11 mouse cellular contexts compared by ENCODE assay signal in genomic region chr16:33764501-33765193, GRCm38 (mm10). TPM values are rescaled to one million over a fixed set of nuclear protein-coding genes. Genes with fewer than 3 reads are reported as not detected.
DNase-seq lines count a peak whose midpoint lies in the region; ATAC-seq and TF ChIP-seq lines count a peak whose summit lies in the region.
"Had no signal": no experiment of that assay in that cellular context is flagged by ENCODE, and none has a peak within 500 bp of the region (broad histone marks: within the 10 kb centered on the region; RNA-seq: fewer than 3 reads in every experiment).

No protein-coding gene starts in this region.

- peak; percentile 12 for DNase-seq in MN1 (ENCODE audit: low spot score)
- peak; percentile 70 for DNase-seq in hindbrain, postnatal 0 days (ENCODE audit: low spot score)
- DNase-seq in midbrain, embryonic 14.5 days: peak; percentile 84
- no peak for DNase-seq in heart, adult 18-20 months
- no peak for DNase-seq in thymus, postnatal 14 days
- DNase-seq in heart, adult 2 months: no peak
- DNase-seq in heart, embryonic 10.5 days (ENCODE audit: low spot score): no peak
- DNase-seq: adrenal gland, postnatal 25 days; lung, adult 2 months; thymus, adult 18-20 months had no signal

- no peak for TF ChIP-seq EP300 in heart, adult 2 months (IDR thresholded peaks at IDR 0.05; ENCODE audit: insufficient read depth, low read depth, low read length)

- H3K79me2 ChIP-seq in heart, adult 2 months (replicated peaks; ENCODE audit: control insufficient read depth, insufficient read depth, low read length): no peaks in the 10 kb centered on the region

- no peak overlapping the region for H3K4me3 ChIP-seq in embryonic facial prominence, embryonic 12.5 days
- H3K4me3 ChIP-seq in hindbrain, postnatal 0 days (ENCODE audit: low read length): no peak overlapping the region
- no peak overlapping the region for H3K4me3 ChIP-seq in midbrain, embryonic 14.5 days (replicated peaks; ENCODE audit: low read depth, low read length)
- H3K4me3 ChIP-seq in heart, adult 2 months: no peak overlapping the region
- H3K4me3 ChIP-seq in heart, embryonic 10.5 days: no peak overlapping the region

- 54% methylated on average over 12 of the region's 12 CpGs for WGBS in embryonic facial prominence, embryonic 12.5 days
- 31% methylated on average over 12 of the region's 12 CpGs for WGBS in hindbrain, postnatal 0 days
- WGBS in midbrain, embryonic 14.5 days: 6% methylated on average over 12 of the region's 12 CpGs
- 84% methylated on average over 12 of the region's 12 CpGs for WGBS in heart, adult 2 months
- 82% methylated on average over 12 of the region's 12 CpGs for WGBS in heart, embryonic 10.5 days

- H3K27ac ChIP-seq in embryonic facial prominence, embryonic 12.5 days: peak overlapping the region; percentile 41; the same call in 1 of the 2 replicates
- peak overlapping the region; percentile 52; the same call in 1 of the 2 replicates for H3K27ac ChIP-seq in hindbrain, postnatal 0 days
- H3K27ac ChIP-seq in midbrain, embryonic 14.5 days (replicated peaks; ENCODE audit: low read depth, low read length): peak overlapping the region; percentile 72
- no peak overlapping the region for H3K27ac ChIP-seq in heart, adult 2 months
- H3K27ac ChIP-seq in heart, embryonic 10.5 days: no peak overlapping the region

- peaks cover 3% of the 10 kb centered on the region; the same call in 1 of the 2 replicates for H3K4me1 ChIP-seq in embryonic facial prominence, embryonic 12.5 days
- no peaks in the 10 kb centered on the region for H3K4me1 ChIP-seq in hindbrain, postnatal 0 days (ENCODE audit: insufficient read depth, low read length)
- peaks cover 12% of the 10 kb centered on the region for H3K4me1 ChIP-seq in midbrain, embryonic 14.5 days (ENCODE audit: control insufficient read depth, insufficient read depth, low read length)
- H3K4me1 ChIP-seq in heart, adult 2 months (ENCODE audit: control insufficient read depth, insufficient read depth, low read length): no peaks in the 10 kb centered on the region; the same call in none of the 2 replicates
- peaks cover 6% of the 10 kb centered on the region; the same call in 1 of the 2 replicates for H3K4me1 ChIP-seq in heart, embryonic 10.5 days

- H3K4me2 ChIP-seq in embryonic facial prominence, embryonic 12.5 days (replicated peaks): no peak overlapping the region
- peak overlapping the region; percentile 37 for H3K4me2 ChIP-seq in hindbrain, postnatal 0 days (ENCODE audit: low read depth, low read length)
- peak overlapping the region; percentile 33 for H3K4me2 ChIP-seq in midbrain, embryonic 14.5 days (ENCODE audit: low read length)

- no peak overlapping the region for H3K9ac ChIP-seq in embryonic facial prominence, embryonic 12.5 days
- no peak overlapping the region for H3K9ac ChIP-seq in hindbrain, postnatal 0 days (replicated peaks; ENCODE audit: low read length)
- no peak overlapping the region for H3K9ac ChIP-seq in midbrain, embryonic 14.5 days (replicated peaks; ENCODE audit: low read length)
- H3K9ac ChIP-seq in heart, adult 2 months (ENCODE audit: low read depth, low read length): no peak overlapping the region

- intact Hi-C loops in heart, adult 2 months (cut with DNase I): no loop called here

- no peak for TF ChIP-seq CTCF in hindbrain, postnatal 0 days (IDR thresholded peaks at IDR 0.05; ENCODE audit: low read depth)
- TF ChIP-seq CTCF in heart, adult 2 months (IDR thresholded peaks at IDR 0.05): no peak

- H3K9me3 ChIP-seq in embryonic facial prominence, embryonic 12.5 days: no peaks in the 10 kb centered on the region
- no peaks in the 10 kb centered on the region for H3K9me3 ChIP-seq in hindbrain, postnatal 0 days (ENCODE audit: low read length)
- H3K9me3 ChIP-seq in midbrain, embryonic 14.5 days (ENCODE audit: control insufficient read depth, low read length): no peaks in the 10 kb centered on the region
- no peaks in the 10 kb centered on the region for H3K9me3 ChIP-seq in heart, embryonic 10.5 days

- no peak for TF ChIP-seq POLR2A in heart, adult 2 months (IDR thresholded peaks at IDR 0.05; ENCODE audit: insufficient read depth, low read depth, low read length)

- no peaks in the 10 kb centered on the region for H3K27me3 ChIP-seq in embryonic facial prominence, embryonic 12.5 days
- H3K27me3 ChIP-seq in hindbrain, postnatal 0 days (ENCODE audit: insufficient read depth, low read length): no peaks in the 10 kb centered on the region
- H3K27me3 ChIP-seq in midbrain, embryonic 14.5 days (ENCODE audit: control insufficient read depth, insufficient read depth, low read length): no peaks in the 10 kb centered on the region
- no peaks in the 10 kb centered on the region for H3K27me3 ChIP-seq in heart, adult 2 months (ENCODE audit: control insufficient read depth, insufficient read depth, low read length)
- H3K27me3 ChIP-seq in heart, embryonic 10.5 days (ENCODE audit: insufficient read depth, poor library complexity, severe bottlenecking): no peaks in the 10 kb centered on the region

- peaks cover 3% of the 10 kb centered on the region; the same call in 1 of the 2 replicates for H3K36me3 ChIP-seq in embryonic facial prominence, embryonic 12.5 days
- peaks cover 3% of the 10 kb centered on the region; the same call in 1 of the 2 replicates for H3K36me3 ChIP-seq in hindbrain, postnatal 0 days (ENCODE audit: insufficient read depth, low read length)
- no peaks in the 10 kb centered on the region for H3K36me3 ChIP-seq in midbrain, embryonic 14.5 days (ENCODE audit: control insufficient read depth, insufficient read depth, low read length)
- peaks cover 16% of the 10 kb centered on the region for H3K36me3 ChIP-seq in heart, adult 2 months (ENCODE audit: control insufficient read depth, insufficient read depth, low read length)
- H3K36me3 ChIP-seq in heart, embryonic 10.5 days: peaks cover 49% of the 10 kb centered on the region

- ATAC-seq in embryonic facial prominence, embryonic 12.5 days (ENCODE audit: insufficient number of reproducible peaks, insufficient read depth, low FRiP score, low TSS enrichment): 0 out of 2 replicates have a peak, but pooled peaks have one; percentile 44
- peak; percentile 83 for ATAC-seq in hindbrain, postnatal 0 days
- peak; percentile 80 for ATAC-seq in midbrain, embryonic 14.5 days (ENCODE audit: low FRiP score, low TSS enrichment)

RNA-seq across cellular contexts. Expression of gene Muc13, which starts 29.2 kb away (rescaled TPM):
- 0.17 and 0.19 TPM in 2 replicates for polyA plus RNA-seq in embryonic facial prominence, embryonic 12.5 days (2016; fragmentation: Nextera tagmentation; extraction: Ambion mirVana)
- total RNA-seq in hindbrain, postnatal 0 days (2014; rRNA removed): not detected in 2 replicates
- polyA plus RNA-seq in hindbrain, postnatal 0 days (2015; fragmentation: Nextera tagmentation; extraction: Ambion mirVana): 0.06 TPM in 1 of 2 replicates, not detected in the other
- not detected in 2 replicates for polyA plus RNA-seq in midbrain, embryonic 14.5 days (2014; fragmentation: Nextera tagmentation; extraction: Ambion mirVana)
- not detected for total RNA-seq in heart, adult 18-20 months (2021)
- not detected for total RNA-seq in heart, adult 2 months (2021)
- 0.15 and 0.33 TPM in 2 replicates for polyA plus RNA-seq in heart, adult 2 months (2012; rRNA removed)
- 0.36 and 1.7 TPM in 2 replicates for polyA plus RNA-seq in heart, embryonic 10.5 days (2016; fragmentation: Nextera tagmentation; extraction: Ambion mirVana)
- total RNA-seq: adrenal gland, postnatal 25 days had no signal

Comparison
In these comparisons a context has a peak if more than half of its experiments do, and no peak if none do; other contexts are left out.
1. DNase-seq: peak in MN1 (single experiment), hindbrain, postnatal 0 days (single experiment) and midbrain, embryonic 14.5 days (single experiment); none in heart, adult 18-20 months (0 of 2), thymus, postnatal 14 days (single experiment), heart, adult 2 months (0 of 2) and heart, embryonic 10.5 days (single experiment).
2. H3K27ac ChIP-seq: peak in embryonic facial prominence, embryonic 12.5 days (single experiment), hindbrain, postnatal 0 days (single experiment) and midbrain, embryonic 14.5 days (single experiment); none in heart, adult 2 months (single experiment) and heart, embryonic 10.5 days (single experiment).
3. Peak in every context shown above with its lines, with median percentiles within 50 percentile points of each other: ATAC-seq.